Comparison of ENCODE assay signal across 16 mouse cellular contexts in genomic region chrX:103427677-103428076, GRCm38 (mm10). TPM values are rescaled to one million over a fixed set of nuclear protein-coding genes. Genes with fewer than 3 reads are reported as not detected.
"Had no signal": no experiment of that assay in that cellular context is flagged by ENCODE, and none has a peak within 500 bp of the region (broad histone marks: within the 10 kb centered on the region; RNA-seq: fewer than 3 reads in every experiment).

No protein-coding gene starts in this region.

- DNase-seq: kidney, postnatal 14 days; liver; liver, embryonic 13.5 days; liver, postnatal 0 days; lung, postnatal 36 days had no signal

- H3K36me3 ChIP-seq: limb, embryonic 12.5 days; liver, embryonic 13.5 days; midbrain, embryonic 10.5 days; midbrain, embryonic 15.5 days; neural tube, embryonic 12.5 days had no signal

- H3K9ac ChIP-seq: limb, embryonic 12.5 days; liver, embryonic 13.5 days; liver, postnatal 0 days; midbrain, embryonic 15.5 days; neural tube, embryonic 12.5 days had no signal

- H3K4me1 ChIP-seq: limb, embryonic 12.5 days; liver, embryonic 13.5 days; midbrain, embryonic 10.5 days; midbrain, embryonic 15.5 days; neural tube, embryonic 12.5 days had no signal

- H3K4me3 ChIP-seq: left cerebral cortex, adult 2 months; limb, embryonic 12.5 days; liver, embryonic 13.5 days; midbrain, embryonic 10.5 days; midbrain, embryonic 15.5 days; neural tube, embryonic 12.5 days had no signal

- H3K27ac ChIP-seq: left cerebral cortex, adult 2 months; limb, embryonic 12.5 days; liver, embryonic 13.5 days; midbrain, embryonic 10.5 days; midbrain, embryonic 15.5 days; neural tube, embryonic 12.5 days; stomach, postnatal 0 days had no signal

RNA-seq across cellular contexts. Expression of gene Gm26992, which starts 5.9 kb away (rescaled TPM):
- total RNA-seq: left cerebral cortex, adult 2 months; left cerebral cortex, postnatal 25 days; megakaryocyte, adult 5-6 weeks; monocyte, adult 5-6 weeks; neutrophil, adult 5-6 weeks had no signal
- polyA plus RNA-seq: limb, embryonic 12.5 days; liver, embryonic 13.5 days; liver, postnatal 0 days; lung, postnatal 0 days; midbrain, embryonic 10.5 days; midbrain, embryonic 15.5 days; neural tube, embryonic 12.5 days; stomach, postnatal 0 days had no signal

RNA-seq across cellular contexts. Expression of gene Tsx, which starts 13.4 kb away (rescaled TPM):
- total RNA-seq: left cerebral cortex, adult 2 months; left cerebral cortex, postnatal 25 days; megakaryocyte, adult 5-6 weeks; monocyte, adult 5-6 weeks; neutrophil, adult 5-6 weeks had no signal
- polyA plus RNA-seq: liver, embryonic 13.5 days; liver, postnatal 0 days; stomach, postnatal 0 days had no signal
